Mouse (Mus musculus) midbrain, postnatal 0 days (tissue): ENCODE measurements at regions not wholly inside any gene's neighbourhood (a gene's known extent, or its start where the extent isn't known, plus 50 kb on each side); places are given as distances from the start of the nearest gene placed in this dataset.

ENCODE experiments used
- ATAC-seq: fragments of 200-750 bp; cut with Nextera tagmentation; 2 replicates; pipeline ENCODE4 v1.8.0; 2017; ENCODE audit warnings: moderate number of reproducible peaks, mild to moderate bottlenecking, moderate TSS enrichment, moderate library complexity; ENCODE audit not compliant: low FRiP score
- DNase-seq: peaks from one replicate; pipeline ENCODE4 v3.0.0-alpha.2; 2015; ENCODE audit warnings: low spot score
- H3K27ac ChIP-seq: fragments of 300-500 bp; sonication (generic); 2 replicates; pipeline ENCODE4 v1.5.1; 2014; ENCODE audit warnings: low read depth, mild to moderate bottlenecking, low read length, mixed read lengths
- H3K27me3 ChIP-seq: fragments of 300-500 bp; sonication (generic); 2 replicates; pipeline ENCODE4 v1.6.1; 2014; ENCODE audit warnings: low read length, control low read depth, mixed read lengths; ENCODE audit not compliant: insufficient read depth
- H3K36me3 ChIP-seq: fragments of 300-500 bp; sonication (generic); 2 replicates; pipeline ENCODE4 v1.6.1; 2014; ENCODE audit warnings: low read length, control low read depth, mixed read lengths; ENCODE audit not compliant: insufficient read depth
- H3K4me1 ChIP-seq: fragments of 300-500 bp; sonication (generic); 2 replicates; pipeline ENCODE4 v1.6.1; 2014; ENCODE audit warnings: mild to moderate bottlenecking, control low read depth, antibody characterized with exemption, low read length, mixed read lengths; ENCODE audit not compliant: insufficient read depth
- H3K4me2 ChIP-seq: fragments of 300-500 bp; sonication (generic); 2 replicates; pipeline ENCODE4 v1.6.1; 2014; ENCODE audit warnings: low read depth, mild to moderate bottlenecking, low read length, mixed read lengths; ENCODE audit not compliant: poor library complexity, severe bottlenecking
- H3K4me3 ChIP-seq: fragments of 300-500 bp; sonication (generic); 2 replicates; pipeline ENCODE4 v1.5.1; 2014; ENCODE audit warnings: low read depth, mild to moderate bottlenecking, low read length, moderate library complexity
- H3K9ac ChIP-seq: fragments of 300-500 bp; sonication (generic); replicated peaks from 2 replicates; pipeline ENCODE4 v1.6.1; 2014; ENCODE audit warnings: mild to moderate bottlenecking, low read length, moderate library complexity, mixed read lengths; ENCODE audit not compliant: poor library complexity, severe bottlenecking
- H3K9me3 ChIP-seq: fragments of 300-500 bp; sonication (generic); 2 replicates; pipeline ENCODE4 v1.6.1; 2016; ENCODE audit warnings: low read length, control low read depth
- CTCF ChIP-seq: IDR thresholded peaks from 2 replicates; pipeline ENCODE4 v1.5.1; 2016; ENCODE audit warnings: antibody characterized with exemption, mild to moderate bottlenecking
- WGBS: fragments of 180-500 bp; shearing (Covaris S2); extraction: QIAGEN DNeasy Blood & Tissue Kit; methylation state at CpG from one replicate; pipeline ENCODE4 v1.1.7; 2014; 5-methylcytosine and 5-hydroxymethylcytosine counted together

- Histone ChIP-seq H3K27ac (no peak overlapping the region), H3K36me3 (no peaks in the 10 kb centered on the region), H3K9me3 (no peaks in the 10 kb centered on the region), H3K4me1 (no peaks in the 10 kb centered on the region), H3K4me3 (no peak overlapping the region), H3K27me3 (no peaks in the 10 kb centered on the region), H3K9ac (no peak overlapping the region), H3K4me2 (no peak overlapping the region)
- ATAC-seq (no peak), DNase-seq (no peak)
- WGBS: 60% methylated on average over 10 of the region's 10 CpGs
- TF ChIP-seq CTCF: no peak
Measured at GRCm38 (mm10) chr13:118981196-118981810, 311.7 kb downstream of the Fgf10 start.

GRCm38 (mm10) chr13:118985285-118985684, 315.7 kb downstream of the Fgf10 start:
- DNase-seq (no peak), ATAC-seq (no peak)
- Histone ChIP-seq H3K9me3 (no peaks in the 10 kb centered on the region), H3K27me3 (no peaks in the 10 kb centered on the region), H3K9ac (no peak overlapping the region), H3K4me2 (no peak overlapping the region), H3K27ac (no peak overlapping the region), H3K36me3 (no peaks in the 10 kb centered on the region), H3K4me3 (no peak overlapping the region), H3K4me1 (no peaks in the 10 kb centered on the region)
- 96% methylated on average over 1 of the region's 1 CpGs for WGBS
- no peak for TF ChIP-seq CTCF

- 94% methylated on average over 6 of the region's 6 CpGs for WGBS
Measured at GRCm38 (mm10) chr13:119025305-119025975, 355.8 kb downstream of the Fgf10 start.

GRCm38 (mm10) chr13:119039616-119040015, 370.0 kb downstream of the Fgf10 start:
- no peaks in the 10 kb centered on the region for H3K36me3 ChIP-seq
- H3K4me2 ChIP-seq: no peak overlapping the region
- ATAC-seq (no peak), DNase-seq (no peak)
- H3K4me3 ChIP-seq: no peak overlapping the region
- H3K4me1 ChIP-seq: no peaks in the 10 kb centered on the region
- no peak for TF ChIP-seq CTCF
- H3K27me3 ChIP-seq: no peaks in the 10 kb centered on the region
- no peaks in the 10 kb centered on the region for H3K9me3 ChIP-seq
- no peak overlapping the region for H3K9ac ChIP-seq
- 92% methylated on average over 1 of the region's 1 CpGs for WGBS
- H3K27ac ChIP-seq: no peak overlapping the region

More at GRCm38 (mm10) chr13:119025305-119025975, 355.8 kb downstream of the Fgf10 start:
- TF ChIP-seq CTCF: no peak
- Histone ChIP-seq H3K9me3 (no peaks in the 10 kb centered on the region), H3K27ac (no peak overlapping the region), H3K36me3 (no peaks in the 10 kb centered on the region), H3K27me3 (no peaks in the 10 kb centered on the region), H3K4me1 (no peaks in the 10 kb centered on the region), H3K9ac (no peak overlapping the region), H3K4me2 (no peak overlapping the region), H3K4me3 (no peak overlapping the region)
- no peak for DNase-seq
- ATAC-seq: no peak

GRCm38 (mm10) chr13:119045112-119045511, 375.5 kb downstream of the Fgf10 start:
- no peak for TF ChIP-seq CTCF
- H3K27ac ChIP-seq: no peak overlapping the region
- H3K4me2 ChIP-seq: no peak overlapping the region
- H3K27me3 ChIP-seq: no peaks in the 10 kb centered on the region
- no peak for ATAC-seq
- DNase-seq: no peak
- no peaks in the 10 kb centered on the region for H3K36me3 ChIP-seq
- no peaks in the 10 kb centered on the region for H3K9me3 ChIP-seq
- no peaks in the 10 kb centered on the region for H3K4me1 ChIP-seq
- H3K4me3 ChIP-seq: no peak overlapping the region
- H3K9ac ChIP-seq: no peak overlapping the region
- WGBS: 66% methylated on average over 1 of the region's 1 CpGs

- H3K4me1 ChIP-seq: no peaks in the 10 kb centered on the region
- TF ChIP-seq CTCF: no peak
- no peak overlapping the region for H3K4me2 ChIP-seq
- ATAC-seq: no peak
- H3K9ac ChIP-seq: no peak overlapping the region
- no peak for DNase-seq
- H3K4me3 ChIP-seq: no peak overlapping the region
- WGBS: 88% methylated on average over 6 of the region's 6 CpGs
- no peak overlapping the region for H3K27ac ChIP-seq
- H3K9me3 ChIP-seq: no peaks in the 10 kb centered on the region
- no peaks in the 10 kb centered on the region for H3K36me3 ChIP-seq
- no peaks in the 10 kb centered on the region for H3K27me3 ChIP-seq
Measured at GRCm38 (mm10) chr13:119068745-119069580, 359.4 kb upstream of the Paip1 start.
